Mouse (Mus musculus) cerebellum, adult 11-12 months (tissue): Measurements from ENCODE around the gene Cadm4.

Experiments
- DNase-seq: peaks from one replicate; pipeline ENCODE4 v3.0.0; 2022

The Cadm4 gene

GRCm38 (mm10) chr7:24481474-24482207 is at the start of gene Cadm4:
Gene Cadm4 (plus strand): TSS chr7:24482023.
- peak; percentile 94 for DNase-seq

- peak; percentile 28 for DNase-seq
Measured at GRCm38 (mm10) chr7:24435305-24435704, 46.5 kb upstream of the Cadm4 start.

- DNase-seq = peak; percentile 61
Measured at GRCm38 (mm10) chr7:24437981-24438380, 43.8 kb upstream of the Cadm4 start.

GRCm38 (mm10) chr7:24439191-24439590 is 42.6 kb upstream of the Cadm4 start:
- DNase-seq = no peak

GRCm38 (mm10) chr7:24439891-24440290 is 41.9 kb upstream of the Cadm4 start:
- no peak for DNase-seq

- peak; percentile 68 for DNase-seq
Measured at GRCm38 (mm10) chr7:24441785-24442184, 40.0 kb upstream of the Cadm4 start.

GRCm38 (mm10) chr7:24442313-24442712 is 39.5 kb upstream of the Cadm4 start:
- DNase-seq = no peak

DNA sequence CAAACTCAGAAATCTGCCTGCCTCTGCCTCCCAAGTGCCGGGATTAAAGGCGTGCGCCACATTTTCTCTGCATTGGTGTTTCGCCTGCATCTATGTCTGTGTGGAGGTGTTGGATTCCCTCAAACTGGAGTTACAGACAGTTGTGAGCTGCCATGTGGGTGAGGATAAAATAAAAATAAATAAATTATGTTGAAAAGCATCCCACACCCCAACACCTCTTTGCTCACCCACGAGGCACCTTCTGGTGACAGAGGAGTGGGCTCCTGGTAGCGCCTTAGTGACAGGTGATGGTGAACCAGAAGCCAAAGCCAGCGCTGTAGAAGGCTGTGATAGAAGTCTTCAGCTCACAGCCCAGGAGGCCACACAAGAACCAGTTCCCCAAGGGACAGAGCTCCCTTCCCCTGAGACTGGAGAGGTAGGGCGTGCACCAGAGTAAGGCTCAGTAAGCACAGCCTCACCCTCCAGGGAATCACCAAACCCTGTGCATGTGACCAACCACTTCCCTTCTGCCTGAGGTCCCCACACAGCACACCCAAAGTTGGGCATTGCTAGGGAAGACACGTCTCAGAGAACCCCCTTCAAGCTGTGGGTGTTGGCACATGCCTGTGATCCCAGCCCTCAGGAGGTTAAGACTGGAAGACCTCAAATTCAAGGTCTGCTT is 36.4 kb upstream of the Cadm4 start:
- DNase-seq = no peak

DNA sequence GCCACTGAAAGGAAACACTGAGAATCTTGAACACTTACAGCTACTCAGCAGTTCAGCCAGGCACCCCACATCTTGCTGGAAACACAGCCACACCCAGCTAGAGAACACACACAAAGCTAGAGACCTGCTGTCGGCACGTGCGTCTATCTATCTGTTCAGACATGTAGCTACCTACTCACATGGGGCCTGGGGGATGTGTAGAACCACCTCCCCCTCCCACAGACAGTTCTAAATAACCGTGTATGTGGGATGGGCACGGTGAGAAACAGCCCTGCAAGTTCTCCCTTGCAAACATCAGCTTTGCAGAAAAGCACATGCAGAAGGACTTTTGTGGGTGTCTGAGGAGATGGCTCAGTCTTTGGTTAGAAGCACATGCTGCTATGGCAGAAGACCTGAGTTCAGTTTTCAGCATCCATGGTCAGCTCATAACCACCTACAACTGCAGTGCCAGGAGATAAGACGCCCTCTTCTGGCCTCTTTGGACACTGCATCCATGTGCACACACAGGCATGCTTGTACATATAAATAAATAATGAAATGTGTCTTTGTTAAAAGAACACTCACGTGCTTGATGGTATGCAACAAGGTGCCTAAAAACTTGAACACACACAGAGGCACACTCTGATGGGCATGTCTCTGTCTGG is 35.0 kb upstream of the Cadm4 start:
- no peak for DNase-seq

DNA sequence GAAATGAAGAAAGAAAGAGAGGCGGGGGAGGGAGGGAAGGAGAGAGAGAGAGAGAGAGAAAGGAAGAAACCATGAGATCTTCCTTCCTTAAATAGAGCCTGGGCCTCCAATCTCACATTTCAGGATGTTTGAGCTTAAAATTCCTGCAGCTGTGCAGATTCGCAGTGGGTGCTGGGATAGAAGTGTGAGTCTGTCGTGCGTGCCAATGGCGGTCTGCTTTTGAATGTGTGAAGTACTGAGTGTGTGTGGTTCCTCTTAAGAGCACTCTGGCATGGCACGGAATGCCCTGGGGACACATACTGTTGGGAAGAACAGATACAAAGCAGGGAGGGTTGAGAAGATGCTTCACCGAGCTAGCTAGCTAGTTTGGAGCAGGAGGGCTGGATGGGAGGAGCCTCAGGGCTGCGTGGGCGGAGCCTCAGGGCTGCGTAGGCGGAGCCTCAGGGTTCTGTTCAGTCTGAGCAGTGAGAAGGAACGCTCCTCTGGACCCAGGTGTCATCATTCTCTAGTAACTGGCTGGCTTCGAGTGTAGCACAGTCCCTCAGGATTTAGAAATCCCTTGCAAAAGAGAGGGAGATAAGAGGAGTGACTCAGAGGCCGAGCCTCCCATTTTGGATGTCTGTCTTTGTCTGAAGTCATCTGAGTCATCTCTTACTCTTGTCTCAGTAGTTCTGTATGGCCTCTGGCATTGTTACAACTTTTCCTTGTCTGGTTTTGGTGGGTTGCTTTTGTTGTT is 32.9 kb upstream of the Cadm4 start:
- DNase-seq = no peak

- no peak for DNase-seq
Measured at GRCm38 (mm10) chr7:24450585-24451017, 31.2 kb upstream of the Cadm4 start.

DNA sequence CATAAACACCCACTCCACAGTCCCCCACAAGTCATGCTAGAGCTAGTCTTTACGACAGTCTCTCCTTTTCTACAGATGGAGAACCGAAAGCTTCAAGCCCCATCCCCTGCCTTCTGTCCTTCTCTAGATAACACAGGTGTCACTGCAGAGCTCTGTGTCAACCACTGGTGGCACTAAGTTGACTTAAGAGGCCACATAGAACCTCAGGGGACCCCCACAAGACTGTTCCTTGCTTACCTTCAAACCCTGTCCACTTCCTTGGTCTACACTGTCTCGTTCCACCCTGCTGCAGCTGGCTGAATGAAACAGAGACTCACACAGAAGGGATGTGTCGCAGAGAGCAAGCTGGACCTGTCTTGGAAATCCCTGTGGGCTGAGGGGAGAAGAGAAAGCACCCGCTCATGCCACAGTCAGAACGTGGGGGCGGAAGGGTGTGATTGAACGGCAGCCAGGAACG is 29.9 kb upstream of the Cadm4 start, which contains the start of gene Irgc1:
Gene Irgc1, minus strand, starts transcription at position 443 of the 457 bp plus-strand sequence.
- DNase-seq = no peak

- DNase-seq = no peak
Measured at GRCm38 (mm10) chr7:24454199-24454598, 27.6 kb upstream of the Cadm4 start.

GRCm38 (mm10) chr7:24455726-24456125 is 26.1 kb upstream of the Cadm4 start:
- no peak for DNase-seq

DNA sequence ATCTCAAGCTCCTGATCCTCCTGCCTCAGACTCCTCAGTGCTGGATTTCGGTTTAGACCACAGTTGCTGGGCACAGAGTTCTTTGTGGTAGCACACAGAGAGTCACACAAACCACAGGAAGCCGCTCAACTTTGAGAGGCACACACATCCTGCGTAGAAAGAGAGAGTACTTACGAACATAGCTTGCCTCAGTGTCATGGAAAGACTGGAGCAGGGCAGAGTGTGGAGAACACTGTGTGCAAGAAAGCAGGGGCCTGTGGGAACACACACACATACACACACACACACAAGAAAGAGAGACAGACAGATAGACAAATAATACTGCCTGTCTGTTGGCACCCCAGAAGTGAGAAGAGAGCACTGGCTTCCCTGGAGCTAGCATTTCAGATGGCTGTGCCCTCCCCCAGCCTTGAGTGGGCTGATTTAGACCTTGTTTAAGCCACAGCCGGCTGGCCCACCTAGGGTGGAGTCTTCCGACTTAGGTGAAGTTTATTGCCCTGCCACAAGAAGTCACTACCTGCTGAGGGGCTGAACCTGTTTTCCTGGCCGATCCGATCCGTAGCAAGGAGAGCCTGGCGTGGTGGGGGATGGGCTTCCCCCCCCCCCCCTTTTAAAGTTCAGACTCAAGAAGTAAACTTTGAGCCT is 24.0 kb upstream of the Cadm4 start:
- no peak for DNase-seq

- DNase-seq = no peak
Measured at GRCm38 (mm10) chr7:24459440-24459839, 22.4 kb upstream of the Cadm4 start.

DNA sequence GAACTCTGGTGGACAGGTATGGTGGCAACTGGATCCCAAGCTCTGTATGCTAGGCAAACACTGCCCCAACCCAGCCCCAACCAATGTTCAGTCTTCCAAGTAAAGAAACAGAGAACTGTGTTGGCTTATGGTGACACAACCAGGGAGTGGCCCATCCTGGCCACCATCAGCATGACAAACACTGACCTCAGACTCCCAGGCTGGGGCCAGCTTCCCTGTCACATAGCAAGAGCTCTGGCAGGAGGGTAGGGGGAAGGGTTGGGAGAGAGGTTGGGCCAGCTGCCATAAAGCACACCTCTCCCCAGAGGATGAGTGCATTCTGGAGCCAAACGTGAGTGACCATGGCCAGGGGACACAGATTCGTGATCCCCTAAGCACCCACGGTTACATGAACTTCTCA is 22.0 kb upstream of the Cadm4 start:
- DNase-seq = no peak

DNA sequence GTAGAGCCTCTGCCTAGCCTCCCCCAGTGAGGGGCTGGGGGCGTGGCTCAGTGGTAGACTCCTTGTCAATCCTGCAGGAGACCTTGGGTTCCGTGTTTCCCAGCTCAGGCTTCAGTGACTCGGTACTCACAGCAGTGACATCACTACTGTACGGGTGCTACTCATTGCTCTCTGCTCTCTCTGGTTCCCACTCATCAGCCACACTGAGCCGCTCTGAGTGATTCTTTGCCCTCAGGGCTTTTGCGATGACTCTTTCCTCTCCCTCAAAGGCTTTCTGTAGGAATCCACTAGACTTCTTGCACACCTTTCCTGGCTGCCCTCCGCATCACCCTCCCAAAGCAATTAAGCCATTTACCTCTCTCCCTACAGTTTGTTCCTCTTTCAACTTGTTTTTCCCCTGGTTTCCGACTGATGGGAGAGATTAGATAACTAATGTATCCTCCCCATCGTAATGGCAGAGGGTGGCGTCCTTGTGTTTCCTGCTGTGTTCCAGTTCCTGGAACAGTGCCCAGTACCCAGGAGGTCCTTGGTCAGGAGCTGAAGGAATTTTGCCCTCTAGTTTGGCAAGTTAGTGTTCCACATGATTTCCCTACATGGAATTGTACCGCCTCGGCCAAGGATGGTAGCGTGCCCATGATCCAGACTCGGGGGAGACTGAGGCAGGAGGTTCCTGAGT is 20.3 kb upstream of the Cadm4 start:
- no peak for DNase-seq

GRCm38 (mm10) chr7:24462388-24463319 is 19.2 kb upstream of the Cadm4 start, which contains the start of gene Plaur:
Gene Plaur (plus strand): TSS chr7:24462484.
- no peak for DNase-seq

- no peak for DNase-seq
Measured at GRCm38 (mm10) chr7:24466835-24467234, 15.0 kb upstream of the Cadm4 start.

GRCm38 (mm10) chr7:24467886-24468285 is 13.9 kb upstream of the Cadm4 start:
- no peak for DNase-seq
